Mouse (Mus musculus) C2C12 (cell line): ENCODE data around the gene Naaladl2. TPM values are rescaled to one million over a fixed set of nuclear protein-coding genes. Genes with fewer than 3 reads are reported as not detected.

ENCODE experiments used
- H3K27me3 ChIP-seq: one replicate; pipeline ENCODE4 v1.6.1; 2011; ENCODE audit not compliant: control insufficient read depth, insufficient read depth, insufficient read length
- H3K36me3 ChIP-seq: one replicate; pipeline ENCODE4 v1.6.1; 2011; ENCODE audit not compliant: control insufficient read depth, insufficient read depth
- H3K4me3 ChIP-seq: one replicate; pipeline ENCODE4 v1.5.1; 2011; ENCODE audit warnings: mild to moderate bottlenecking, control low read depth; ENCODE audit not compliant: poor library complexity, insufficient read depth, severe bottlenecking
- H3K79me2 ChIP-seq: one replicate; pipeline ENCODE4 v1.6.1; 2011; ENCODE audit not compliant: control insufficient read depth, insufficient read depth
- H3K79me3 ChIP-seq: one replicate; pipeline ENCODE4 v1.6.1; 2011; ENCODE audit warnings: low read depth, control low read depth
- H3ac ChIP-seq: one replicate; pipeline ENCODE3; 2011; ENCODE audit warnings: low read depth; ENCODE audit not compliant: control insufficient read depth, insufficient read length
- CEBPB ChIP-seq: IDR thresholded peaks from one replicate; pipeline ENCODE4 v1.6.1; 2011; ENCODE audit warnings: low read depth, mild to moderate bottlenecking, control low read depth, moderate library complexity
- CTCF ChIP-seq: IDR thresholded peaks from one replicate; pipeline ENCODE4 v1.5.1; 2011; ENCODE audit not compliant: control insufficient read depth, insufficient read depth, insufficient read length
- FOSL1 ChIP-seq: IDR thresholded peaks from one replicate; pipeline ENCODE4 v1.8.0; 2011; ENCODE audit warnings: mild to moderate bottlenecking, low read length; ENCODE audit not compliant: poor library complexity, insufficient read depth, severe bottlenecking
- MAX ChIP-seq: IDR thresholded peaks from one replicate; pipeline ENCODE4 v1.6.1; 2011; ENCODE audit warnings: mild to moderate bottlenecking, control low read depth
- MYOD1 ChIP-seq: IDR thresholded peaks from one replicate; pipeline ENCODE4 v1.6.1; 2011; ENCODE audit warnings: low read depth; ENCODE audit not compliant: control insufficient read depth, insufficient read length
- MYOG ChIP-seq: IDR thresholded peaks from one replicate; pipeline ENCODE4 v1.6.1; 2011; ENCODE audit not compliant: control insufficient read depth, insufficient read length; ENCODE audit errors: extremely low read depth
- USF1 ChIP-seq: IDR thresholded peaks from one replicate; pipeline ENCODE4 v1.6.1; 2011; ENCODE audit warnings: low read depth, mild to moderate bottlenecking, control low read depth, moderate library complexity
- polyA plus RNA-seq: library from polyadenylated mRNA; unstranded; fragments of >200 nt; fragmentation: generic; extraction: Trizol; gene quantifications from one replicate; pipeline ENCODE4 v1.2.1, GENCODE M21; 2012; ENCODE audit warnings: missing spikeins

Naaladl2 gene
- polyA plus RNA-seq, 1 experiment: not detected

- Histone ChIP-seq H3K79me2 (no peaks in the 10 kb centered on the region), H3ac (no peak overlapping the region), H3K79me3 (no peaks in the 10 kb centered on the region), H3K36me3 (no peaks in the 10 kb centered on the region), H3K4me3 (no peak overlapping the region), H3K27me3 (no peaks in the 10 kb centered on the region)
- no peak for TF ChIP-seq MAX
- no peak for TF ChIP-seq MYOD1
- no peak for TF ChIP-seq MYOG
- TF ChIP-seq FOSL1: no peak
- TF ChIP-seq CEBPB: no peak
These were observed 1001.3 kb downstream of the Naaladl2 start for GRCm38 (mm10) chr3:24142808-24143207.

GRCm38 (mm10) chr3:24138002-24138401 is 1006.1 kb downstream of the Naaladl2 start:
- Histone ChIP-seq H3K4me3 (no peak overlapping the region), H3K27me3 (no peaks in the 10 kb centered on the region), H3K79me3 (no peaks in the 10 kb centered on the region), H3K36me3 (no peaks in the 10 kb centered on the region), H3K79me2 (no peaks in the 10 kb centered on the region), H3ac (no peak overlapping the region)
- no peak for TF ChIP-seq USF1

GRCm38 (mm10) chr3:24126200-24126599 is 1017.9 kb downstream of the Naaladl2 start:
- no peaks in the 10 kb centered on the region for H3K27me3 ChIP-seq
- H3ac ChIP-seq: no peak overlapping the region
- H3K79me3 ChIP-seq: no peaks in the 10 kb centered on the region
- no peaks in the 10 kb centered on the region for H3K36me3 ChIP-seq
- H3K4me3 ChIP-seq: no peak overlapping the region
- TF ChIP-seq MYOG (no peak), MAX (no peak), FOSL1 (no peak), MYOD1 (no peak), CEBPB (no peak), CTCF (no peak), USF1 (no peak)
- no peaks in the 10 kb centered on the region for H3K79me2 ChIP-seq

GRCm38 (mm10) chr3:24124034-24124433 is 1020.0 kb downstream of the Naaladl2 start:
- H3K79me3 ChIP-seq: no peaks in the 10 kb centered on the region
- no peaks in the 10 kb centered on the region for H3K27me3 ChIP-seq
- H3K4me3 ChIP-seq: no peak overlapping the region
- no peaks in the 10 kb centered on the region for H3K36me3 ChIP-seq
- TF ChIP-seq CEBPB (no peak), MYOD1 (no peak), CTCF (no peak), MYOG (no peak), FOSL1 (no peak), USF1 (no peak), MAX (no peak)
- H3ac ChIP-seq: no peak overlapping the region
- no peaks in the 10 kb centered on the region for H3K79me2 ChIP-seq

GRCm38 (mm10) chr3:24118136-24118535 is 1025.9 kb downstream of the Naaladl2 start:
- Histone ChIP-seq H3K79me3 (no peaks in the 10 kb centered on the region), H3K79me2 (no peaks in the 10 kb centered on the region), H3K27me3 (no peaks in the 10 kb centered on the region), H3K4me3 (no peak overlapping the region), H3ac (no peak overlapping the region), H3K36me3 (no peaks in the 10 kb centered on the region)
- TF ChIP-seq USF1 (no peak), CTCF (no peak)

GRCm38 (mm10) chr3:24114849-24115248 is 1029.2 kb downstream of the Naaladl2 start:
- H3ac ChIP-seq: no peak overlapping the region
- TF ChIP-seq USF1 (no peak), FOSL1 (no peak), MYOG (no peak), CTCF (no peak), MYOD1 (no peak), MAX (no peak), CEBPB (no peak)
- no peaks in the 10 kb centered on the region for H3K79me2 ChIP-seq
- no peaks in the 10 kb centered on the region for H3K79me3 ChIP-seq
- no peaks in the 10 kb centered on the region for H3K27me3 ChIP-seq
- H3K36me3 ChIP-seq: no peaks in the 10 kb centered on the region
- no peak overlapping the region for H3K4me3 ChIP-seq

GRCm38 (mm10) chr3:24113360-24113759 is 1030.7 kb downstream of the Naaladl2 start:
- H3K79me3 ChIP-seq: no peaks in the 10 kb centered on the region
- H3K36me3 ChIP-seq: no peaks in the 10 kb centered on the region
- TF ChIP-seq MYOG (no peak), MYOD1 (no peak), CEBPB (no peak), USF1 (no peak), CTCF (no peak)
- H3K79me2 ChIP-seq: no peaks in the 10 kb centered on the region
- no peak overlapping the region for H3K4me3 ChIP-seq
- no peaks in the 10 kb centered on the region for H3K27me3 ChIP-seq
- H3ac ChIP-seq: no peak overlapping the region
